Mouse (Mus musculus): Measurements from ENCODE around the gene Lrrc75a.

The Lrrc75a gene

GRCm38 (mm10) chr11:62591904-62592575 is 56.3 kb downstream of the Lrrc75a start:
- DNase-seq (ENCODE audit: low read depth), result no peak

GRCm38 (mm10) chr11:62591026-62591425 is 57.3 kb downstream of the Lrrc75a start:
- DNase-seq (ENCODE audit: low read depth), result no peak

GRCm38 (mm10) chr11:62589391-62589790 is 58.9 kb downstream of the Lrrc75a start:
- no peak for DNase-seq (ENCODE audit: low read depth)

- no peak for DNase-seq (ENCODE audit: low read depth)
Observed at GRCm38 (mm10) chr11:62587034-62587433, 61.3 kb downstream of the Lrrc75a start.

- no peak for DNase-seq (ENCODE audit: low read depth)
Observed at GRCm38 (mm10) chr11:62584671-62585206, 63.6 kb downstream of the Lrrc75a start.

GRCm38 (mm10) chr11:62583031-62583430 is 65.3 kb downstream of the Lrrc75a start:
- no peak for DNase-seq (ENCODE audit: low read depth)

GRCm38 (mm10) chr11:62576530-62577152 is 71.7 kb downstream of the Lrrc75a start:
- peak; percentile 77 for DNase-seq (ENCODE audit: low read depth)

- peak; percentile 63 for DNase-seq (ENCODE audit: low read depth)
Observed at GRCm38 (mm10) chr11:62575659-62576438, 72.5 kb downstream of the Lrrc75a start.

- DNase-seq (ENCODE audit: low read depth), result peak; percentile 90
Observed at GRCm38 (mm10) chr11:62575297-62575658, 73.0 kb downstream of the Lrrc75a start.

- DNase-seq (ENCODE audit: low read depth), result no peak
Observed at GRCm38 (mm10) chr11:62574703-62575085, 73.6 kb downstream of the Lrrc75a start.

GRCm38 (mm10) chr11:62573959-62574702 is 74.2 kb downstream of the Lrrc75a start, which contains the start of gene Trpv2:
Gene Trpv2 (plus strand): TSS chr11:62574486.
- peak; percentile 80 for DNase-seq (ENCODE audit: low read depth)

- no peak for DNase-seq (ENCODE audit: low read depth)
Observed at GRCm38 (mm10) chr11:62568300-62568699, 80.0 kb downstream of the Lrrc75a start.

GRCm38 (mm10) chr11:62566211-62566610 is 82.1 kb downstream of the Lrrc75a start:
- DNase-seq (ENCODE audit: low read depth), result no peak

- no peak for DNase-seq (ENCODE audit: low read depth)
Observed at GRCm38 (mm10) chr11:62565747-62566146, 82.6 kb downstream of the Lrrc75a start.

GRCm38 (mm10) chr11:62563590-62563989 is 84.7 kb downstream of the Lrrc75a start:
- no peak for DNase-seq (ENCODE audit: low read depth)

GRCm38 (mm10) chr11:62560463-62561016 is 87.8 kb downstream of the Lrrc75a start:
- DNase-seq (ENCODE audit: low read depth), result peak; percentile 30

- DNase-seq (ENCODE audit: low read depth), result no peak
Observed at GRCm38 (mm10) chr11:62558961-62559646, 89.2 kb downstream of the Lrrc75a start.

- DNase-seq (ENCODE audit: low read depth), result no peak
Observed at GRCm38 (mm10) chr11:62558152-62558551, 90.2 kb downstream of the Lrrc75a start.

- DNase-seq (ENCODE audit: low read depth), result no peak
Observed at GRCm38 (mm10) chr11:62557205-62557604, 91.1 kb downstream of the Lrrc75a start.

- no peak for DNase-seq (ENCODE audit: low read depth)
Observed at GRCm38 (mm10) chr11:62555896-62556412, 92.4 kb downstream of the Lrrc75a start.

All from naive thymus-derived CD4-positive, alpha-beta T cell, adult 2 months (primary cell).